Mouse (Mus musculus) forebrain, embryonic 11.5 days (tissue): Measurements from ENCODE around the gene Thap4. TPM values are rescaled to one million over a fixed set of nuclear protein-coding genes. Genes with fewer than 3 reads are reported as not detected.
"Not testable (repeated sequence)": the region's sequence is repeated elsewhere in the genome, so short reads cannot be mapped to it uniquely, and the experiment has no call there.

Source experiments
- ATAC-seq: fragments of 200-750 bp; cut with Nextera tagmentation; replicated peaks from 2 replicates; pipeline ENCODE4 v1.8.0; 2017; ENCODE audit warnings: moderate TSS enrichment; ENCODE audit not compliant: low FRiP score
- DNase-seq: peaks from one replicate; pipeline ENCODE4 v3.0.0-alpha.2; 2017; ENCODE audit warnings: low spot score
- H3K27ac ChIP-seq: fragments of 300-500 bp; sonication (generic); 2 replicates; pipeline ENCODE4 v1.5.1; 2014; ENCODE audit warnings: low read depth, low read length
- H3K27me3 ChIP-seq: fragments of 300-500 bp; sonication (generic); 2 replicates; pipeline ENCODE4 v1.6.1; 2014; ENCODE audit warnings: mild to moderate bottlenecking, low read length, mixed read lengths; ENCODE audit not compliant: control insufficient read depth, insufficient read depth
- H3K36me3 ChIP-seq: fragments of 300-500 bp; sonication (generic); 2 replicates; pipeline ENCODE4 v1.6.1; 2014; ENCODE audit warnings: mild to moderate bottlenecking, low read length, moderate library complexity, mixed read lengths; ENCODE audit not compliant: control insufficient read depth, insufficient read depth
- H3K4me1 ChIP-seq: fragments of 300-500 bp; sonication (generic); replicated peaks from 2 replicates; pipeline ENCODE4 v1.6.1; 2014; ENCODE audit warnings: low read length, mixed read lengths; ENCODE audit not compliant: control insufficient read depth, insufficient read depth
- H3K4me2 ChIP-seq: fragments of 300-500 bp; sonication (generic); 2 replicates; pipeline ENCODE4 v1.6.1; 2014; ENCODE audit warnings: low read depth, mild to moderate bottlenecking, low read length, moderate library complexity, mixed read lengths; ENCODE audit not compliant: severe bottlenecking
- H3K4me3 ChIP-seq: fragments of 300-500 bp; sonication (generic); 2 replicates; pipeline ENCODE4 v1.5.1; 2014; ENCODE audit warnings: low read depth, low read length
- H3K9ac ChIP-seq: fragments of 300-500 bp; sonication (generic); 2 replicates; pipeline ENCODE4 v1.6.1; 2014; ENCODE audit warnings: low read length
- H3K9me3 ChIP-seq: fragments of 300-500 bp; sonication (generic); 2 replicates; pipeline ENCODE4 v1.6.1; 2016; ENCODE audit warnings: low read length, mixed read lengths; ENCODE audit not compliant: control insufficient read depth
- WGBS: fragments of 180-500 bp; shearing (Covaris S2); extraction: QIAGEN DNeasy Blood & Tissue Kit; methylation state at CpG from one replicate; pipeline ENCODE4 v1.1.7; 2014; 5-methylcytosine and 5-hydroxymethylcytosine counted together
- polyA plus RNA-seq: library from polyadenylated mRNA; unstranded; fragments of >200 nt; fragmentation: Nextera tagmentation; extraction: Ambion mirVana; gene quantifications from 2 replicates; pipeline ENCODE4 v1.2.1, GENCODE M21; 2014

Thap4 gene
- polyA plus RNA-seq, 1 experiment from 2014 or later = 36.5 TPM

- Histone ChIP-seq H3K4me1 (no peaks in the 10 kb centered on the region), H3K27me3 (no peaks in the 10 kb centered on the region), H3K9ac (no peak overlapping the region), H3K27ac (no peak overlapping the region), H3K36me3 (no peaks in the 10 kb centered on the region), H3K9me3 (no peaks in the 10 kb centered on the region), H3K4me3 (no peak overlapping the region), H3K4me2 (no peak overlapping the region)
- ATAC-seq = no peak
- DNase-seq = no peak
- WGBS = 77% methylated on average over 7 of the region's 7 CpGs
These were observed 74.6 kb downstream of the Thap4 start for GRCm38 (mm10) chr1:93679889-93680568.

- ATAC-seq = no peak
- no peak overlapping the region for H3K4me2 ChIP-seq
- H3K27ac ChIP-seq = no peak overlapping the region
- no peak overlapping the region for H3K9ac ChIP-seq
- H3K4me3 ChIP-seq = no peak overlapping the region
- no peaks in the 10 kb centered on the region for H3K27me3 ChIP-seq
- WGBS = 74% methylated on average over 2 of the region's 2 CpGs
- no peaks in the 10 kb centered on the region for H3K4me1 ChIP-seq
- no peaks in the 10 kb centered on the region for H3K9me3 ChIP-seq
- DNase-seq = no peak
- no peaks in the 10 kb centered on the region for H3K36me3 ChIP-seq
These were observed 76.3 kb downstream of the Thap4 start for GRCm38 (mm10) chr1:93678386-93678785.

- no peak overlapping the region for H3K9ac ChIP-seq
- ATAC-seq (no peak), DNase-seq (no peak)
- H3K9me3 ChIP-seq = no peaks in the 10 kb centered on the region
- no peak overlapping the region for H3K4me3 ChIP-seq
- no peak overlapping the region for H3K4me2 ChIP-seq
- H3K27me3 ChIP-seq = no peaks in the 10 kb centered on the region
- H3K4me1 ChIP-seq = peaks cover 3% of the 10 kb centered on the region; the same call in 1 of the 2 replicates
- no peak overlapping the region for H3K27ac ChIP-seq
- WGBS = 93% methylated on average over 5 of the region's 5 CpGs
- no peaks in the 10 kb centered on the region for H3K36me3 ChIP-seq
These were observed 82.0 kb downstream of the Thap4 start for GRCm38 (mm10) chr1:93672682-93673081.

- H3K36me3 ChIP-seq = no peaks in the 10 kb centered on the region
- no peaks in the 10 kb centered on the region for H3K9me3 ChIP-seq
- H3K27ac ChIP-seq = no peak overlapping the region
- no peak overlapping the region for H3K4me3 ChIP-seq
- H3K4me1 ChIP-seq = peaks cover 3% of the 10 kb centered on the region; the same call in 1 of the 2 replicates
- H3K4me2 ChIP-seq = no peak overlapping the region
- no peak for ATAC-seq
- no peak for DNase-seq
- H3K9ac ChIP-seq = no peak overlapping the region
- H3K27me3 ChIP-seq = no peaks in the 10 kb centered on the region
These were observed 84.7 kb downstream of the Thap4 start for GRCm38 (mm10) chr1:93669941-93670340.

GRCm38 (mm10) chr1:93668791-93669548 lies 85.7 kb downstream of the Thap4 start:
- WGBS = 9% methylated on average over 17 of the region's 17 CpGs
- Histone ChIP-seq H3K4me1 (peaks cover 3% of the 10 kb centered on the region; the same call in 1 of the 2 replicates), H3K27me3 (no peaks in the 10 kb centered on the region), H3K27ac (peak overlapping the region; percentile 41; the same call in 1 of the 2 replicates), H3K36me3 (no peaks in the 10 kb centered on the region), H3K9me3 (no peaks in the 10 kb centered on the region), H3K9ac (peak overlapping the region; percentile 66), H3K4me2 (peak overlapping the region; percentile 58), H3K4me3 (peak overlapping the region; percentile 29)
- DNase-seq (peak; percentile 84), ATAC-seq (peak; percentile 89)

- Histone ChIP-seq H3K4me3 (no peak overlapping the region), H3K27ac (no peak overlapping the region), H3K27me3 (no peaks in the 10 kb centered on the region), H3K4me2 (no peak overlapping the region), H3K9me3 (no peaks in the 10 kb centered on the region), H3K9ac (no peak overlapping the region), H3K4me1 (peaks cover 3% of the 10 kb centered on the region; the same call in 1 of the 2 replicates), H3K36me3 (no peaks in the 10 kb centered on the region)
- DNase-seq = no peak
- WGBS = 31% methylated on average over 12 of the region's 13 CpGs
- ATAC-seq = 0 out of 2 replicates have a peak, but pooled peaks have one; percentile 26
These were observed 86.8 kb downstream of the Thap4 start for GRCm38 (mm10) chr1:93667760-93668400.

- H3K9ac ChIP-seq, DNase-seq, ATAC-seq, H3K4me1 ChIP-seq, H3K4me3 ChIP-seq, H3K27ac ChIP-seq, H3K36me3 ChIP-seq, H3K4me2 ChIP-seq, H3K9me3 ChIP-seq, H3K27me3 ChIP-seq: not testable (repeated sequence)
These were observed 96.1 kb downstream of the Thap4 start, which contains the start of gene Stk25 for GRCm38 (mm10) chr1:93658559-93658958. TSS of gene Stk25 (minus strand) at chr1:93658659.

- H3K9ac ChIP-seq = no peak overlapping the region
- no peaks in the 10 kb centered on the region for H3K36me3 ChIP-seq
- DNase-seq (no peak), ATAC-seq (no peak)
- H3K4me2 ChIP-seq = no peak overlapping the region
- no peaks in the 10 kb centered on the region for H3K9me3 ChIP-seq
- H3K27me3 ChIP-seq = no peaks in the 10 kb centered on the region
- no peak overlapping the region for H3K4me3 ChIP-seq
- no peaks in the 10 kb centered on the region for H3K4me1 ChIP-seq
- H3K27ac ChIP-seq = no peak overlapping the region
- WGBS = 87% methylated on average over 5 of the region's 5 CpGs
These were observed 97.7 kb downstream of the Thap4 start for GRCm38 (mm10) chr1:93657025-93657360.
